Mouse (Mus musculus): ENCODE results near the gene Il10ra. TPM values are rescaled to one million over a fixed set of nuclear protein-coding genes. Genes with fewer than 3 reads are reported as not detected.

Gene Il10ra
- polyA plus RNA-seq, 1 experiment from 2014 or later, result 1.2 TPM

- no peak overlapping the region for H3K4me3 ChIP-seq (ENCODE audit: low read depth, low read length)
- no peak overlapping the region for H3K27ac ChIP-seq (ENCODE audit: low read depth, low read length)
- H3K4me1 ChIP-seq (replicated peaks; ENCODE audit: control insufficient read depth, insufficient read depth, low read length), result no peaks in the 10 kb centered on the region
- H3K9ac ChIP-seq (ENCODE audit: low read depth, low read length), result no peak overlapping the region
- no peak for TF ChIP-seq CTCF (IDR thresholded peaks at IDR 0.05; ENCODE audit: low read depth)
- H3K4me2 ChIP-seq (replicated peaks; ENCODE audit: low read depth), result no peak overlapping the region
- no peak for ATAC-seq
- H3K9me3 ChIP-seq (ENCODE audit: control insufficient read depth), result no peaks in the 10 kb centered on the region
- H3K36me3 ChIP-seq (ENCODE audit: control insufficient read depth, insufficient read depth), result no peaks in the 10 kb centered on the region
- 80% methylated on average over 4 of the region's 4 CpGs for WGBS
- H3K27me3 ChIP-seq (replicated peaks; ENCODE audit: control insufficient read depth, insufficient read depth, low read length), result peaks cover 24% of the 10 kb centered on the region
These were observed 1.9 kb downstream of the Il10ra start for GRCm38 (mm10) chr9:45267099-45267498.

GRCm38 (mm10) chr9:45261872-45262271 lies 7.1 kb downstream of the Il10ra start:
- Histone ChIP-seq H3K36me3 (ENCODE audit: control insufficient read depth, insufficient read depth) (no peaks in the 10 kb centered on the region), H3K27me3 (replicated peaks; ENCODE audit: control insufficient read depth, insufficient read depth, low read length) (no peaks in the 10 kb centered on the region), H3K9ac (ENCODE audit: low read depth, low read length) (no peak overlapping the region), H3K9me3 (ENCODE audit: control insufficient read depth) (no peaks in the 10 kb centered on the region), H3K27ac (ENCODE audit: low read depth, low read length) (no peak overlapping the region), H3K4me2 (replicated peaks; ENCODE audit: low read depth) (no peak overlapping the region), H3K4me3 (ENCODE audit: low read depth, low read length) (no peak overlapping the region), H3K4me1 (replicated peaks; ENCODE audit: control insufficient read depth, insufficient read depth, low read length) (no peaks in the 10 kb centered on the region)
- no peak for ATAC-seq
- no peak for TF ChIP-seq CTCF (IDR thresholded peaks at IDR 0.05; ENCODE audit: low read depth)
- WGBS, result 82% methylated on average over 5 of the region's 5 CpGs

- Histone ChIP-seq H3K9me3 (ENCODE audit: control insufficient read depth) (no peaks in the 10 kb centered on the region), H3K4me2 (replicated peaks; ENCODE audit: low read depth) (no peak overlapping the region), H3K4me1 (replicated peaks; ENCODE audit: control insufficient read depth, insufficient read depth, low read length) (no peaks in the 10 kb centered on the region), H3K9ac (ENCODE audit: low read depth, low read length) (no peak overlapping the region), H3K27ac (ENCODE audit: low read depth, low read length) (no peak overlapping the region), H3K27me3 (replicated peaks; ENCODE audit: control insufficient read depth, insufficient read depth, low read length) (no peaks in the 10 kb centered on the region), H3K4me3 (ENCODE audit: low read depth, low read length) (no peak overlapping the region), H3K36me3 (ENCODE audit: control insufficient read depth, insufficient read depth) (no peaks in the 10 kb centered on the region)
- TF ChIP-seq CTCF (IDR thresholded peaks at IDR 0.05; ENCODE audit: low read depth), result no peak
- no peak for ATAC-seq
- 48% methylated on average over 4 of the region's 4 CpGs for WGBS
These were observed 7.5 kb downstream of the Il10ra start for GRCm38 (mm10) chr9:45261466-45261865.

- 89% methylated on average over 13 of the region's 13 CpGs for WGBS
- H3K9me3 ChIP-seq (ENCODE audit: control insufficient read depth), result no peaks in the 10 kb centered on the region
- ATAC-seq, result no peak
- H3K9ac ChIP-seq (ENCODE audit: low read depth, low read length), result no peak overlapping the region
- H3K4me2 ChIP-seq (replicated peaks; ENCODE audit: low read depth), result no peak overlapping the region
- no peak for TF ChIP-seq CTCF (IDR thresholded peaks at IDR 0.05; ENCODE audit: low read depth)
- H3K27ac ChIP-seq (ENCODE audit: low read depth, low read length), result no peak overlapping the region
- H3K36me3 ChIP-seq (ENCODE audit: control insufficient read depth, insufficient read depth), result no peaks in the 10 kb centered on the region
- no peaks in the 10 kb centered on the region for H3K4me1 ChIP-seq (replicated peaks; ENCODE audit: control insufficient read depth, insufficient read depth, low read length)
- H3K27me3 ChIP-seq (replicated peaks; ENCODE audit: control insufficient read depth, insufficient read depth, low read length), result no peaks in the 10 kb centered on the region
- H3K4me3 ChIP-seq (ENCODE audit: low read depth, low read length), result no peak overlapping the region
These were observed 9.9 kb downstream of the Il10ra start for GRCm38 (mm10) chr9:45259065-45259464.

- Histone ChIP-seq H3K4me1 (replicated peaks; ENCODE audit: control insufficient read depth, insufficient read depth, low read length) (no peaks in the 10 kb centered on the region), H3K9me3 (ENCODE audit: control insufficient read depth) (no peaks in the 10 kb centered on the region), H3K36me3 (ENCODE audit: control insufficient read depth, insufficient read depth) (no peaks in the 10 kb centered on the region), H3K4me3 (ENCODE audit: low read depth, low read length) (no peak overlapping the region), H3K27ac (ENCODE audit: low read depth, low read length) (no peak overlapping the region), H3K4me2 (replicated peaks; ENCODE audit: low read depth) (no peak overlapping the region), H3K27me3 (replicated peaks; ENCODE audit: control insufficient read depth, insufficient read depth, low read length) (no peaks in the 10 kb centered on the region), H3K9ac (ENCODE audit: low read depth, low read length) (no peak overlapping the region)
- ATAC-seq, result no peak
- no peak for TF ChIP-seq CTCF (IDR thresholded peaks at IDR 0.05; ENCODE audit: low read depth)
- WGBS, result 78% methylated on average over 5 of the region's 5 CpGs
These were observed 13.0 kb downstream of the Il10ra start for GRCm38 (mm10) chr9:45255967-45256366.

- no peaks in the 10 kb centered on the region for H3K36me3 ChIP-seq (ENCODE audit: control insufficient read depth, insufficient read depth)
- no peak overlapping the region for H3K4me2 ChIP-seq (replicated peaks; ENCODE audit: low read depth)
- H3K27ac ChIP-seq (ENCODE audit: low read depth, low read length), result no peak overlapping the region
- ATAC-seq, result no peak
- no peak for TF ChIP-seq CTCF (IDR thresholded peaks at IDR 0.05; ENCODE audit: low read depth)
- H3K9me3 ChIP-seq (ENCODE audit: control insufficient read depth), result no peaks in the 10 kb centered on the region
- WGBS, result 80% methylated on average over 4 of the region's 4 CpGs
- no peaks in the 10 kb centered on the region for H3K4me1 ChIP-seq (replicated peaks; ENCODE audit: control insufficient read depth, insufficient read depth, low read length)
- no peak overlapping the region for H3K4me3 ChIP-seq (ENCODE audit: low read depth, low read length)
- H3K9ac ChIP-seq (ENCODE audit: low read depth, low read length), result no peak overlapping the region
- H3K27me3 ChIP-seq (replicated peaks; ENCODE audit: control insufficient read depth, insufficient read depth, low read length), result no peaks in the 10 kb centered on the region
These were observed 13.5 kb downstream of the Il10ra start for GRCm38 (mm10) chr9:45255431-45255830.

GRCm38 (mm10) chr9:45254605-45255004 lies 14.3 kb downstream of the Il10ra start:
- Histone ChIP-seq H3K9me3 (ENCODE audit: control insufficient read depth) (no peaks in the 10 kb centered on the region), H3K27ac (ENCODE audit: low read depth, low read length) (no peak overlapping the region), H3K4me3 (ENCODE audit: low read depth, low read length) (no peak overlapping the region), H3K4me2 (replicated peaks; ENCODE audit: low read depth) (no peak overlapping the region), H3K27me3 (replicated peaks; ENCODE audit: control insufficient read depth, insufficient read depth, low read length) (no peaks in the 10 kb centered on the region), H3K9ac (ENCODE audit: low read depth, low read length) (no peak overlapping the region), H3K4me1 (replicated peaks; ENCODE audit: control insufficient read depth, insufficient read depth, low read length) (no peaks in the 10 kb centered on the region), H3K36me3 (ENCODE audit: control insufficient read depth, insufficient read depth) (no peaks in the 10 kb centered on the region)
- no peak for ATAC-seq
- 62% methylated on average over 4 of the region's 4 CpGs for WGBS
- TF ChIP-seq CTCF (IDR thresholded peaks at IDR 0.05; ENCODE audit: low read depth), result no peak

Measured in intestine, postnatal 0 days (tissue).